Mouse (Mus musculus) spleen, postnatal 36 days (tissue): ENCODE results near the gene Myg1.

Experiments
- DNase-seq, 2 experiments: peaks; one replicate each; pipeline ENCODE4 v3.0.0; 2022; ENCODE audit warnings: low spot score in 2 of 2, mixed read lengths in 1 of 2

Myg1 gene

GRCm38 (mm10) chr15:102344490-102344889 is 13.0 kb downstream of the Myg1 start:
- no peak for DNase-seq

GRCm38 (mm10) chr15:102346444-102346843 is 14.9 kb downstream of the Myg1 start:
- DNase-seq: no peak

GRCm38 (mm10) chr15:102350138-102350941 is 18.8 kb downstream of the Myg1 start, which contains the start of gene Aaas:
Gene Aaas, minus strand, starts transcription at chr15:102350771.
- peak; percentile 89 to 93 for DNase-seq

GRCm38 (mm10) chr15:102350942-102351291 is 19.4 kb downstream of the Myg1 start:
- DNase-seq: no peak

GRCm38 (mm10) chr15:102352177-102352576 is 20.7 kb downstream of the Myg1 start:
- DNase-seq: no peak

GRCm38 (mm10) chr15:102353986-102354385 is 22.5 kb downstream of the Myg1 start:
- no peak for DNase-seq

- peak in 1 of 2 experiments; percentile 19 for DNase-seq
Measured at GRCm38 (mm10) chr15:102355134-102355870, 23.8 kb downstream of the Myg1 start.

- no peak for DNase-seq
Measured at GRCm38 (mm10) chr15:102355871-102356441, 24.4 kb downstream of the Myg1 start.

GRCm38 (mm10) chr15:102356501-102357325 is 25.2 kb downstream of the Myg1 start:
- no peak for DNase-seq

GRCm38 (mm10) chr15:102358126-102358525 is 26.6 kb downstream of the Myg1 start:
- DNase-seq: no peak

- no peak for DNase-seq
Measured at GRCm38 (mm10) chr15:102358834-102359233, 27.3 kb downstream of the Myg1 start.

- DNase-seq: no peak
Measured at GRCm38 (mm10) chr15:102362648-102363047, 31.1 kb downstream of the Myg1 start.

GRCm38 (mm10) chr15:102364678-102365077 is 33.2 kb downstream of the Myg1 start:
- DNase-seq: no peak

- DNase-seq: no peak
Measured at GRCm38 (mm10) chr15:102366238-102366637, 34.7 kb downstream of the Myg1 start.

- DNase-seq: no peak
Measured at GRCm38 (mm10) chr15:102366733-102367344, 35.3 kb downstream of the Myg1 start, which contains the start of gene Sp7. Gene Sp7, minus strand, starts transcription at chr15:102367182.

- DNase-seq: no peak
Measured at GRCm38 (mm10) chr15:102369972-102370371, 38.5 kb downstream of the Myg1 start.

- no peak for DNase-seq
Measured at GRCm38 (mm10) chr15:102370727-102371126, 39.2 kb downstream of the Myg1 start.

GRCm38 (mm10) chr15:102376453-102377162 is 45.1 kb downstream of the Myg1 start:
- DNase-seq: peak; percentile 39 to 50

GRCm38 (mm10) chr15:102377163-102377543 is 45.6 kb downstream of the Myg1 start:
- peak; percentile 73 to 75 for DNase-seq

GRCm38 (mm10) chr15:102377810-102378262 is 46.3 kb downstream of the Myg1 start:
- DNase-seq: no peak
